Mouse (Mus musculus) erythroblast, embryonic 14.5 days (primary cell): Measurements from ENCODE around the gene Catsperg1.

Experiments used
- GATA1 ChIP-seq: IDR thresholded peaks from 2 replicates; pipeline ENCODE4 v1.6.1; 2012; ENCODE audit warnings: low read length, inconsistent platforms, mixed read lengths
- TAL1 ChIP-seq: IDR thresholded peaks from 3 replicates; pipeline ENCODE4 v1.6.1; 2012; ENCODE audit warnings: low read length, inconsistent platforms, mixed read lengths

GRCm38 (mm10) chr7:29170066-29170754 is 43.6 kb downstream of the Catsperg1 start, which contains the start of the genes Ggn and Spred3:
- TF ChIP-seq TAL1: no peak
- no peak for TF ChIP-seq GATA1
